Mouse (Mus musculus): ENCODE data around the gene Adcy1.
A peak's percentile ranks its signal among the peaks of the same experiment; 100 is the strongest.

- TF ChIP-seq CTCF (IDR thresholded peaks at IDR 0.05; ENCODE audit: borderline replicate concordance, insufficient read depth, low read length) (peak; percentile 37; the same call in 1 of the 2 replicates), POLR2A (IDR thresholded peaks at IDR 0.05; ENCODE audit: low read depth, low read length) (no peak)
Observed at GRCm38 (mm10) chr11:7140449-7140848, 77.2 kb downstream of the Adcy1 start.

All from embryonic fibroblast, embryonic 13.5 days (primary cell).